Mouse (Mus musculus): ENCODE data around the gene Mfsd10. TPM values are rescaled to one million over a fixed set of nuclear protein-coding genes. Genes with fewer than 3 reads are reported as not detected.

Gene Mfsd10
- polyA plus RNA-seq, 1 experiment = 141 TPM

DNA sequence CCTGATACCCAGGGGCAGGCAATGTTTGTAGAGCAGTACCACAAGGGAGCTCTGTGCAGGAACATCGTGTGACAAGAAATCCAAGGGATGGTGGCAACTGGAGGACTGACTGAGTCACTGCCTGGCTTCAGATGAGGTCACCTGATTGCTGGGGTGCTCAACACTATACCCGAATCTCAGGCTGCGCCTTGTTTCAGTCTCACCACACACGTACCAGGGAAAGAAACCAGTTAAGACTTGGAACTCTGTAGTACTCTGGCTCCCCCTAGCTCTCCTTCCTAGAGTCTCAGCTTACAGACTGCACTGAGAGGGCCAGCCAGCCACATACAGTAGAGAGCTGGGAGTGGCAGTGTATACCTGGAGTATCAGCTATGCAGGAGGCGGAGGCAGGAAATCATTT is 5.9 kb upstream of the Mfsd10 start:
- peak; percentile 77 for DNase-seq (ENCODE audit: low read depth)

DNA sequence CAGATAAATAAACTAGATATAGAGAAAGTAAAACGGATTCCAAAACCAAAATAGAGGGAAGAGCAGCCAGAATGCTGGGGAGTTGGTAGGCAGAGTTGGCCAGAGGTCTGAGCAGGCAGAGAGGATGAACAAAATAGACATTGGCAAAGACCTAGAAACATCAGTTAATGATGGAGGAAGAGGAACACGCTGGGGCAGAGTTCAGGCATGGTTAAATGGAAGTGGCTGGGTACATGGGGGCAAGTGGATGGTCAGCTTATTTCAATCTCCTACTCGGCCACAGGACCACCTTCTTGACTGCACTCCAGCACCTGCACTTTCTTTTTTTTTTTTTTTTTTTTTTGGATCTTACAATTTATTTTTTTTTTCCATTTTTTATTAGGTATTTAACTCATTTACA is 5.0 kb upstream of the Mfsd10 start:
- no peak for DNase-seq (ENCODE audit: low read depth)
- no peak for TF ChIP-seq POLR2A (IDR thresholded peaks at IDR 0.05; ENCODE audit: borderline replicate concordance, extremely low read depth, insufficient read depth, insufficient read length, poor library complexity, severe bottlenecking)
- TF ChIP-seq CTCF (IDR thresholded peaks at IDR 0.05; ENCODE audit: borderline replicate concordance, extremely low read depth, insufficient read depth, insufficient read length) = no peak

More for the DNA sequence above, 5.9 kb upstream of the Mfsd10 start:
- TF ChIP-seq CTCF (IDR thresholded peaks at IDR 0.05; ENCODE audit: borderline replicate concordance, extremely low read depth, insufficient read depth, insufficient read length) (peak; percentile 62; the same call in 1 of the 2 replicates), POLR2A (IDR thresholded peaks at IDR 0.05; ENCODE audit: borderline replicate concordance, extremely low read depth, insufficient read depth, insufficient read length, poor library complexity, severe bottlenecking) (no peak)

DNA sequence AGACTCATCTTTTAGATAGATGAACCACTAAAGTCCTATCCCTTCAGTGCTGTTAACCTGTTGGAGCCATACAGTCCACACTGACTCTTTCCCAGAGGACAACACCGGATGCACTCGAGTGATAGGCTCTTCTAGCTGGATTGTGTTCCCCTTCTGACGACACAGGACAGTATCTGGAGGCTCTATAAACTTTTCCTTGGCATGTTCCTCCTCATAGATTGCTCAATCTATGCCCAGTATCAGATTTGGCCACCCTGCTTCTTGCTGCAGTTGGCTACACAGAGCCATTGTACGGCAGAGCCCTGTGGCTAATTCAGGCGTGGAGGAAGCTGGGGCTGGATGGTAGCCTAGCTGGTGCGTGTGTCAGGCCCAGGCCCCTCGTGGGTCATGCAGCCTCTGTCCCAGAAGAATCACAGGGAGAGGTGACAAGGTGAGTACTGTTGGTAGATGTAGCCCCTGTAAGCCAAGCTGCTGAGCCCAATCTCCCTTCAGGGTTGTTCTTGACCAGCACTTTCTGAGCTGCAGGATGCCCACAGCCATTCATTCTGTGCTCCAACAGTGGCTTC is 662 bp upstream of the Mfsd10 start:
- DNase-seq (ENCODE audit: low read depth) = no peak
- no peak for TF ChIP-seq CTCF (IDR thresholded peaks at IDR 0.05; ENCODE audit: borderline replicate concordance, extremely low read depth, insufficient read depth, insufficient read length)
- TF ChIP-seq POLR2A (IDR thresholded peaks at IDR 0.05; ENCODE audit: borderline replicate concordance, extremely low read depth, insufficient read depth, insufficient read length, poor library complexity, severe bottlenecking) = no peak

DNA sequence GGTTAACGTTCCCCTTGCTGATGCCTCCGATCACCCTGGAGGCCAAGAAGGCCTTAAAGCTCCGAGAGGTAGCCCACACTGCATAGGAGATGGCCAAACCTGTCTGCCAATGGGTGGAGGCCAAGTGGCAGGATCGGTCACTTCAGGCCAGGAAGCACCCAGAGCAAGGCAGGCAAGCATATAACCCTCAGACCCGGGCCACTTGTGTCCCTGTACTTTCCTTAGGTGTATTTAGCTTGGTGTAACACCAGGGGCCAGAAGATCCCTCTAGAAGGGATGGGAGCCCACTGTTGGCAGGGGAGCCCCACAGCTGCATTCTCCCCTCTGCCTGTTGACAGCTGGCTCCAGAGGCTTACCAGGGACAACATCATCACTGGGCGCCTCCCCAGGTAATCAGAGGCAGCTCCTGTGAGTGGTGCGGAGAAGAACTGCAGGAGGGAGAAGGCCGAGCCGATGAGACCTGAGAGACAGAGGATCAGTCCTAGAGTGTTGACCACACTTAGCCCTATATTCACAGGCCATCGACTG is 1.3 kb downstream of the Mfsd10 start:
- no peak for TF ChIP-seq CTCF (IDR thresholded peaks at IDR 0.05; ENCODE audit: borderline replicate concordance, extremely low read depth, insufficient read depth, insufficient read length)
- no peak for TF ChIP-seq POLR2A (IDR thresholded peaks at IDR 0.05; ENCODE audit: borderline replicate concordance, extremely low read depth, insufficient read depth, insufficient read length, poor library complexity, severe bottlenecking)
- no peak for DNase-seq (ENCODE audit: low read depth)

DNA sequence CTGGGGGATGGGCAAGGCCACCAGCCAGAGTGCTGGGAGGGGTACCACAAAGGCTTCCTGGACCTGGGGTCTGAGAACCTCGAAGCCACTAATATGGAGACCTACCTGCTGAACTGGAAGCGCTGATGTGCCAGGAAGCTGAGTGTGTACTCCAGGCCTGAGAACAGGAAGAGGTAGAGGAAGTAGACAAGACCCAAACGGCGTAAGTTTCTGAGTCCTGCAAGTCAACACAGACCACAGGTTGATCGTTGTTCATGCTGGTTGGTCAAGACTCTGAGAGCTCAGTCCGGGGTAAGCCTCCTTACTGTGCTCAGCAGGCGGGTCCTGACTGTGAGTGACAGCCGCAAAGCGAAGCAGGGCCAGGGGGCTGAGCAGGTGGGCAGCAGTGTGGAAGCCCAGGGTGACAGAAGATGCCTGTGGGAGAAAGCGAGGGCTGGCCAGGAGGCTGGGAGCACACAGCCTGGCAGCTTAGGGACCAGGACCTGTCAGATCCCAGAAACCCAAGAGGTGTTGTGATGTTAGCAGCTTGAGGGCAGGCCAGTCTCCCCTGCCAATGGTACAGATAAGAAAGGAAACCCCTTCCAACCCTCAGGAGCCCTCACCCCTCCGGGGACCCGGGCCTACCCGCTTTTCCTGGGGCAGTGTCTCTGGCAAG is 2.1 kb downstream of the Mfsd10 start:
- TF ChIP-seq POLR2A (IDR thresholded peaks at IDR 0.05; ENCODE audit: borderline replicate concordance, extremely low read depth, insufficient read depth, insufficient read length, poor library complexity, severe bottlenecking) (no peak), CTCF (IDR thresholded peaks at IDR 0.05; ENCODE audit: borderline replicate concordance, extremely low read depth, insufficient read depth, insufficient read length) (no peak)
- DNase-seq (ENCODE audit: low read depth) = no peak

DNA sequence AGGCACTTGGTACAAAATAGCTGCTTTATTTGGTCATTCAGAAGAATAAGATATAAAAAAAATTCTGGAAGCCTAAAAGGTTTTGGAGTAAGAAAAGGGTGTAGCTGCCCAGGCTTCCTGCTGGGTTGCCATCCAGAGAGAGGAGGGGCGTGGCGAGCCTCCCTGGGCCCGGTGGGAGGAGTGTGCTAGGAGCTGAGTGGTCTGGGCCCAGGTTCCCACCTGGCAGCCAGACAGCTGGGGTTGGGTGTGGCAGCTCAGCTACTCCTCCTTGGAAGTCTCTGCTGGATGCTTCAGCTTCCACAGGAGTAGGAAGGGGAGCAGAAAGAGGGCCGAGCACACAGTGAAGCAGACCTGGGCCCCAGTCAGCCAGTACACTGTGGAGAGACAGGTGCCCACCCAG is 3.4 kb downstream of the Mfsd10 start:
- DNase-seq (ENCODE audit: low read depth) = no peak
- TF ChIP-seq CTCF (IDR thresholded peaks at IDR 0.05; ENCODE audit: borderline replicate concordance, extremely low read depth, insufficient read depth, insufficient read length) (no peak), POLR2A (IDR thresholded peaks at IDR 0.05; ENCODE audit: borderline replicate concordance, extremely low read depth, insufficient read depth, insufficient read length, poor library complexity, severe bottlenecking) (no peak)

DNA sequence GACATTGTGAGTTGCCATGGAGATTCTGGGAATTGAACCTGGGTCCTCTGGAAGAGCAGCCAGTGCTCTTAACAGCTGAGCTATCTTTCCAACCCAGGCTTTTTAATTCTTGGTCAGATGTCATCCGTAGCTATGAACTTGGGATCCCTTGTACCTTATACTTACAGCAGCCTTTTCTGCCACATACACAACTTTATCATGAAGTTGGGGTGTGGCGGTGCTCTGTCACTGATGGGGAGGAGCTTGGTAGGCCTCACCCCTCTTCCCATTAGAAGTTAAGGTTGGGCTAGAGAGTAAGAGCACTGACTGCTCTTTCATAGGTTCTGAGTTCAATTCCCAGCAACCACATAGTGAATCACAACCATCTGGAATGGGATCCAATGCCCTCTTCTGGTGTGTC is 4.0 kb downstream of the Mfsd10 start:
- TF ChIP-seq POLR2A (IDR thresholded peaks at IDR 0.05; ENCODE audit: borderline replicate concordance, extremely low read depth, insufficient read depth, insufficient read length, poor library complexity, severe bottlenecking) (no peak), CTCF (IDR thresholded peaks at IDR 0.05; ENCODE audit: borderline replicate concordance, extremely low read depth, insufficient read depth, insufficient read length) (no peak)
- no peak for DNase-seq (ENCODE audit: low read depth)

DNA sequence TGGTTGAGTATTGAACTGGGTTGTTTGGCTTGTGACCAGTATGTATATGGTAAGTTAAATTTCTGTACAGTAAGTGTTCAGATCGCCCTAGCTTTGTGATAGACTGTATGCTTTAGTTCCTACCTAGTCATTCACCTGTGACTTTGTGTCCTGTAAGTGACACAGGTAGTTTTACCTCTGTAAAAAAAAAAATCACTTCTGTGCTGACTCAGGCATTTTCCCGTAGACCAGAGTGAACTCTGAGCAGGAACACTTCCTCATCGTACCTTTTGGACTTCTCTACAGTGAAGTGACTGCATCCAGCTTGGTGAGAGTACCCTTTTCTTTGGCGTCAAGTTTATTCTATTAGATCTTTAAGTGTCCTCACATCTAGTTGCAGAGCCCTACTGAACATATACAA is 27.0 kb downstream of the Mfsd10 start:
- DNase-seq (ENCODE audit: low read depth) = no peak
- no peak for TF ChIP-seq CTCF (IDR thresholded peaks at IDR 0.05; ENCODE audit: borderline replicate concordance, extremely low read depth, insufficient read depth, insufficient read length)
- TF ChIP-seq POLR2A (IDR thresholded peaks at IDR 0.05; ENCODE audit: borderline replicate concordance, extremely low read depth, insufficient read depth, insufficient read length, poor library complexity, severe bottlenecking) = no peak

DNA sequence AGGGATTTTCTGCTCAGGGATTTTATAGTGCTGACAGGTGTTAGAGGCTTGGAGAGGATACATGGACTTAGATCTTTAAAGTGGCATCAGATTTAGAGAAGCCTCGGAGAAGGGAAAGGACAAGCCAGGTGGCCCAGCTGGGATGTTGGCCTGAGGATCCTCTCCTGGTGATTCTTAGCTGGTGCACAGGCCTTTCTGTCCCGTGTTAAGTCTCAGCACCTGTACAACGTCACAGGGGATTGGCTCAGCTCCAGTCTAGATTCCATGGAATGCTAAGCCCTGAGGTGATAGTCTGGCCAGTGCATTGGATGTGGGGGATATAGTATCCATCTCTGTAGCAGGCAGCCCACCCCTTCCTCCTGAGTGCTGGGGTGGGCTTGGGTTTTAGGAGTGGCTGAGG is 28.8 kb downstream of the Mfsd10 start:
- no peak for DNase-seq (ENCODE audit: low read depth)

DNA sequence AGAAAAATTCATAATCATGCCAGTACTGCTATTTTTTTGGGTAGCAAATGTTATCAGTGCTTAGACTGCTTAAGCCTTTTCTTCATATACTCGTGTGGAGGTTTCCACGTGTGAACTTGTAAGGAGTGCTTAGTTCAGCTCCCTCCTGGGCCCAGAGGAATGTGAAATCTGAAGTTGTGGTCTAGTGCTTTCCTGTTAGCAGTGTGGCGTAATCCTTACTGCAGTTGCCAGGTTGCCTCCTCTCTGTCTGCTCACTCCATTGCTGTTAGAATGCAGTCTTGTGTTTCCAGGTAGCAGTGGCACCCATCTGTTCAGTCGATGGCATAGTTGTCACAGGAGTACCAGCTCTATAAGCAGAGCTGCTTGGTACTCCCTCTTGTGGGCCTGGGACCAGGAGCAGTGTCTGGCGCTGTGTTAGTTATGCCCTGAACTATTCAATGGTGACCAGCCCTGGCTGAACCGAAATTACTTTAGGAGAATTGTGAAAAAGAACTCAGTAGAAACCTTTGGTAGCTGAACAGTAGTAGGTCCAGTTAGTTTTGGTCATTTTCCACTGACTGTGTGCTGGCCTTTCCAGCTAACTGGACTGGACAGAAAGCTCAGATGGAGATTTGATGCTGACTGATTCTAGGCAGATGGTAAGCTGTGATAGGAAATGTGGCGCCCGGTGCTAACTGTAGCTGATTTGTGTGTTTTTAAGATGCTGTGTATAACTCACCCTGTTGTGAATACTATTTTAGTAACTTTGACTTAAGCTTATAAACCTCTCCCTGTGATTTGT is 29.7 kb downstream of the Mfsd10 start:
- TF ChIP-seq CTCF (IDR thresholded peaks at IDR 0.05; ENCODE audit: borderline replicate concordance, extremely low read depth, insufficient read depth, insufficient read length) (no peak), POLR2A (IDR thresholded peaks at IDR 0.05; ENCODE audit: borderline replicate concordance, extremely low read depth, insufficient read depth, insufficient read length, poor library complexity, severe bottlenecking) (no peak)
- DNase-seq (ENCODE audit: low read depth) = no peak

More for the DNA sequence above, 28.8 kb downstream of the Mfsd10 start:
- no peak for TF ChIP-seq POLR2A (IDR thresholded peaks at IDR 0.05; ENCODE audit: borderline replicate concordance, extremely low read depth, insufficient read depth, insufficient read length, poor library complexity, severe bottlenecking)
- no peak for TF ChIP-seq CTCF (IDR thresholded peaks at IDR 0.05; ENCODE audit: borderline replicate concordance, extremely low read depth, insufficient read depth, insufficient read length)

DNA sequence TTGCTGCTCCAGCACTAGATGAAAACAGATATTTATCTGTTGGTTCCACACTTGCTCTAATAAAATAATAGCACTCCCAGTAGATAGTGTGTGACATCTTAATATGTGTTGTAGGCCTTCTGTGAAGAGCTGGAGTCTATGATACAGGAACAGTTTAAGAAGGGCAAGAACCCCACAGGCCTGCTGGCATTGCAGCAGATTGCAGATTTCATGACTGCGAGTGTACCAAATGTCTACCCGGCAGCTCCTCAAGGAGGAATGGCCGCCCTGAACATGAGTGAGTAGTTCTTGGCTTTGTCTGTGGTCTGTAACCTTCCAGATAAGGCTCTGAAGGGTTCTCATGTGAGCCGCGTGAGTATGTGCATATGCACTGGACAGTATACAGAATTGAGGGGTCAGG is 32.4 kb downstream of the Mfsd10 start:
- no peak for TF ChIP-seq POLR2A (IDR thresholded peaks at IDR 0.05; ENCODE audit: borderline replicate concordance, extremely low read depth, insufficient read depth, insufficient read length, poor library complexity, severe bottlenecking)
- no peak for TF ChIP-seq CTCF (IDR thresholded peaks at IDR 0.05; ENCODE audit: borderline replicate concordance, extremely low read depth, insufficient read depth, insufficient read length)
- no peak for DNase-seq (ENCODE audit: low read depth)
